Mouse (Mus musculus): ENCODE measurements around the gene Fbxw11. TPM values are rescaled to one million over a fixed set of nuclear protein-coding genes. Genes with fewer than 3 reads are reported as not detected.
"Not testable (repeated sequence)": the region's sequence is repeated elsewhere in the genome, so short reads cannot be mapped to it uniquely, and the experiment has no call there.

Gene Fbxw11
- polyA plus RNA-seq, 1 experiment from 2014 or later: 49.1 TPM

- no peak for DNase-seq (ENCODE audit: low spot score)
Measured at GRCm38 (mm10) chr11:32706406-32706993, 64.0 kb downstream of the Fbxw11 start.

- DNase-seq (ENCODE audit: low spot score): no peak
Measured at GRCm38 (mm10) chr11:32707481-32707880, 65.0 kb downstream of the Fbxw11 start.

- DNase-seq (ENCODE audit: low spot score): no peak
Measured at GRCm38 (mm10) chr11:32708739-32709501, 66.4 kb downstream of the Fbxw11 start.

DNA sequence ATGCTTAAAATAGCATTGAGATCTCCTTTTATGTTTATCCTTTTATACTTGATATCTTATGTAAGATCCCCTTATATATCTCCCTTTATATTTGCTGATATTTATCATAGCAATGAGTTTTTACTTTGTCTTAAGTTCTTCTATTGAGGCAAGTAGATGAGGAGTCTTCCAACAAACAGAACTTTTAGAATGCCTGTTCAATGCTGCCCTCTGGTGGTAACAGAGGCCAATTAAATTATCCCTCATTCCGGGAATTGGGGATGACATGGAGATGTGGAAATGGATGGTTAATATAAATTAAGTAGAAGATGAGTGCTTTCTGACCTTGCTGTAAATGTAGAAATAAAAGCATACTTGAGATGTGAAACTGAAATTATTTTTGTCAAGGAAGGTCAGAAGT, 67.0 kb downstream of the Fbxw11 start:
- DNase-seq (ENCODE audit: low spot score): peak; percentile 48

GRCm38 (mm10) chr11:32714230-32714629, 71.7 kb downstream of the Fbxw11 start:
- DNase-seq (ENCODE audit: low spot score): peak; percentile 51

DNA sequence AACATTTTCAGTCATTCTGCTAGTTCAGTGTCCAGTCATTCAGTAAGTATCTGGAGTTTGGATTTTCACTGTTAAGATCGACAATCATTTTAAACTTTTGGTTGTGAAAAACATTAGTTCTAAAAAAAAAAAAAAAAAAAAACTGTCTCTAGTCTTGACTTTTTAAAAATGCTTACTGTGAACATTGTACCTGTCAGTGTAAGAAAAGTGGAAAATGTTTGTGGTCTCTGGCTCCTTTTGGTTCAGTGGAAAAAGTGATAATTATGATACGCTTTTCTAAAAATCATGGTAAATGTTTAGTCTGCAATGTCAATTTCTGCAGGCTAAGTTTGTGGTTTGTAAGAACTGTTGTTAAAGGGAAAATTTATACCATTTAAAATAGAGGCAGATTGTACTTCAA, 72.4 kb downstream of the Fbxw11 start:
- DNase-seq (ENCODE audit: low spot score): no peak

DNA sequence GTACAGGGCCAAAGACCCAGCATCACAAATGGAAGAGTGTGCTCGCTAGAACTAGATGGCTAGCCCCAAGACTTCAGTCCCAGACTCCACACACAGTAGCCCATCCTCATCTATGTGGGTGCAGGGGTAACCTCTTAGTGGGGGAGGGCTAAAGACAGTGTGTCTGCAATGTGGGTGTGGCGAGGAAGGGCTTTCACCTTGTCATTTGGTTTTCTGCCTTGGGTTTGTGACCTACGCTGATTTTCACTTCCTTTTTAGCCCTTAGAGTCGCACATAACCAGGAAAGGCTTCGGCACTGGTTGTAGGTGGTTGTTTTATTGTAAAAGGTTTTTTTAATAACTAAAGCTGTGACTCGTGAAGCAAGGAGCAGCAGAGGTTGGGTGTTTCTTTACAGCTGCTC, 73.0 kb downstream of the Fbxw11 start:
- DNase-seq (ENCODE audit: low spot score): no peak

DNA sequence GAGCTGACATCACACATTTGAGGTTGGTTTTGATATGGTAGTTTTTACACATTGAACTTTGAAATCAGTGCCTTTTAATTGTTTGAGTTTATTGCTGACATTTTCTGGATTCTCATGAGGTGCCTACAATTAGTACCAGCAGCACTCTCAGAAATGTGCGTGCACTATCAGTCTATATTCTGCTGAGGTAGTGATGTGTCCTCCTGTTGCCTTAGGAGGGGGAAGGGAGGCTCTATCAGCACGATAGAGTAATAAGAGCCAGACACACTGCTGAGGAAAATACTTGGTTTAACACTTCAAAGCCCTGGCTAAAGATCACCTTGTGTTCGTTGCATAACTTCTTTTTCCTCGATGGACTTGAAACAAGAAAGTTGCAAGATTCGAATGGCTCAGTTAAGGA, 73.4 kb downstream of the Fbxw11 start:
- DNase-seq (ENCODE audit: low spot score): no peak

GRCm38 (mm10) chr11:32716876-32717275, 74.4 kb downstream of the Fbxw11 start:
- no peak for DNase-seq (ENCODE audit: low spot score)

- not testable (repeated sequence) for DNase-seq (ENCODE audit: low spot score)
Measured at GRCm38 (mm10) chr11:32717711-32718110, 75.2 kb downstream of the Fbxw11 start.

- no peak for DNase-seq (ENCODE audit: low spot score)
Measured at GRCm38 (mm10) chr11:32718371-32718770, 75.8 kb downstream of the Fbxw11 start.

- no peak for DNase-seq (ENCODE audit: low spot score)
Measured at GRCm38 (mm10) chr11:32718979-32719378, 76.5 kb downstream of the Fbxw11 start.

- no peak for DNase-seq (ENCODE audit: low spot score)
Measured at GRCm38 (mm10) chr11:32722653-32723052, 80.1 kb downstream of the Fbxw11 start.

- DNase-seq (ENCODE audit: low spot score): no peak
Measured at GRCm38 (mm10) chr11:32723287-32723686, 80.8 kb downstream of the Fbxw11 start.

DNA sequence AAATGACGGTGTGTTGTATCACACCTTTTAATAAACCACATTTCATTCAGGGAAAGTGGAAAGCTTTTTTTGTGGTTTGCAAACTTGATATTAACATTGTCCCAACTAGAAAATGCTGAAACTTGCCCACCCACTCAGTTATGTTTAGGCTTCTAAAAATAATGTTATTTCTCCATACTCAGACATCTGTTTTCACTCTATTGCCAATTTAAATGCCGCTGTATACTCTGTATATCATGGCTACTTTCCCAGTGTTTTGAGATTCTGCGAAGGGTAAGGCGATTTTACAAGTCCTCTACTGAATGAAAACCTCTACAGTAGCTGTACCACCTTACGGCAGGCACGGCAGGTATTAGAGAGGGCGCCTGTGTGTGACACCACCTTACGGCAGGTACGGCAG, 82.6 kb downstream of the Fbxw11 start:
- DNase-seq (ENCODE audit: low spot score): no peak

- no peak for DNase-seq (ENCODE audit: low spot score)
Measured at GRCm38 (mm10) chr11:32732467-32732866, 89.9 kb downstream of the Fbxw11 start.

GRCm38 (mm10) chr11:32733195-32733594, 90.7 kb downstream of the Fbxw11 start:
- no peak for DNase-seq (ENCODE audit: low spot score)

DNA sequence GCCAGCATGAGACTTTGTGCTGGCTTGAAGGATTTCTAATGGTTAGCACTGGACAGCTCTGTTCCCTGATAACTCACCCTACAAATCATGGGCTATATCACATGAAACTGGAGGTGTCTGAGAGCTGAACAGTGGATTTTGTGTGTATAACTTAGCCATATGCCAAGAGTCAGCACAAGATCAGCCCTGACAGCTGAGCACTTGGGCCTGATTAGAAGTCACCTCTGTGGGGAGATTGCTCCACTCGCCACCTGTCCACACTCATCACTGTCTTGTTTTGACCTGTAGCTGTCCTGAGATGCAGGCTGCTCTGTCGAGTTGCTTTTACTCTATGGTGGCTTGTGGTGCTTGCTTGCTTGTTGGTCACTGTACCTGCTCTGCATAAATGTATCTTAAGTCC, 93.8 kb downstream of the Fbxw11 start:
- no peak for DNase-seq (ENCODE audit: low spot score)

DNA sequence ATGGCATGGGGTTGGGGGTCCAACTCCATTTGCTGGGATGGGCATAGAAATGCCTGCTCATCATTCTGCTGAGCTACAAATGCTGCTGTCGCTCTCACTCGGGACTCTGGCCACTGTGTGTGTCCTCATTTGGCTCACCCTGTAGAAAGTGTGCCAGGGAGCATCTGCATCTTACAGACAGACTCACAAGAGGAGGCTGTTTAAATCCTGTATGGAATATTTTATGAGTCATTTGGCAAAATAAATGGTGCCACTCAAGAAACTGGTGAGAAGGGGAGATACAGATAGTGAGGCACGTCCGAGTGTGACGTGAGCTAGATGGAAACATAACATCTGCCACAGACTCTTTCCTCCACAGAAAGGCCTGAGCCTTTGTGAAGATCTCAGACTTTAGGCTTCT, 95.2 kb downstream of the Fbxw11 start:
- no peak for DNase-seq (ENCODE audit: low spot score)

DNA sequence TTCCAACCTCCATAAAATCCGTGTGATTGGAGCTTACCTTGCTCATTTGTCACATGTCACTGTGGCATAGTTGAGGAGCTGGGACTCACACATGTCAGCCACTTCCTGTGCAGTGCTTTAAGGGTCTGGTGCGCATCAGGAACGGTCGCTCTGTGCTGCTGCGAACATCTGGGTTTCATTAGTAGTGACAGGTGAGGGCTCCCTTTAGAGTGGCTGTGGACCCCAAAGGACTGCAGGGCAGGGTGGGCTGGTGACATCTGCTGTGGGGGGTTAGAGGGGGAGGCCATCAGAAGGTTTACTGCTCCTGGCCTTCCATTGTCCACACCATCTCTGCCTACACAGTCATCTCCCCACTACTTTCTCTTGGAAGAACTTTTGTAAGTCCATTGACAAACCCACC, 101.4 kb downstream of the Fbxw11 start:
- no peak for DNase-seq (ENCODE audit: low spot score)

GRCm38 (mm10) chr11:32744463-32744862, 101.9 kb downstream of the Fbxw11 start:
- DNase-seq (ENCODE audit: low spot score): no peak

- no peak for DNase-seq (ENCODE audit: low spot score)
Measured at GRCm38 (mm10) chr11:32745466-32745865, 102.9 kb downstream of the Fbxw11 start.

GRCm38 (mm10) chr11:32746036-32746435, 103.5 kb downstream of the Fbxw11 start:
- DNase-seq (ENCODE audit: low spot score): no peak
